Mouse (Mus musculus): Measurements from ENCODE around the gene Flt1.

- no peak for TF ChIP-seq HCFC1 (IDR thresholded peaks at IDR 0.05; ENCODE audit: borderline replicate concordance, insufficient read depth, low read length)
- TF ChIP-seq CHD2 (IDR thresholded peaks at IDR 0.05; ENCODE audit: low read depth, low read length) = no peak
- no peak for TF ChIP-seq ZNF384 (IDR thresholded peaks at IDR 0.05; ENCODE audit: low read depth, low read length)
- TF ChIP-seq ZC3H11A (IDR thresholded peaks at IDR 0.05; ENCODE audit: borderline replicate concordance, low read depth, low read length) = no peak
Measured at GRCm38 (mm10) chr5:147565444-147565843, 160.4 kb downstream of the Flt1 start.
